Mouse (Mus musculus): Measurements from ENCODE around the gene Ddt.
"Not testable (repeated sequence)": the region's sequence is repeated elsewhere in the genome, so short reads cannot be mapped to it uniquely, and the experiment has no call there.

The Ddt gene

DNA sequence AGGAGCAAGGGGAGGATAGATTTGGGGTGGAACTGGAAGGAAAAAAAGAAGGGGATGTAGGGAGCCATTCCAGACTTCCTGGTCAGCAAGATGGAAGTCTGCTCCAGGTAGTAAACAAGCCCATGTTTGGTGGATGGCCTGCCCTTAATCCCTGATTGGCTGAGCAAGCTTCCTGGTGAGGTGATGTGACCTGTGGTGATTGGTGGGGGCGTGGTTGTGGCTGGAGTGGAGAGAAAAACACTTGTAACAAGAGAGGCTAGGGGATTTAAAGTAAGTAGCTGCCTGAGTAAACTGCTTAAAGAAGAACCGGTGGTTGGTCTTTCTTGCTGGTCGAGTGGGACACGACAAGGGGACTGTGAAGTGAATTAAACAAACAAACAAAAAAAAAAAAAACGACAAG lies 5.5 kb downstream of the Ddt start:
- DNase-seq, result not testable (repeated sequence)

DNA sequence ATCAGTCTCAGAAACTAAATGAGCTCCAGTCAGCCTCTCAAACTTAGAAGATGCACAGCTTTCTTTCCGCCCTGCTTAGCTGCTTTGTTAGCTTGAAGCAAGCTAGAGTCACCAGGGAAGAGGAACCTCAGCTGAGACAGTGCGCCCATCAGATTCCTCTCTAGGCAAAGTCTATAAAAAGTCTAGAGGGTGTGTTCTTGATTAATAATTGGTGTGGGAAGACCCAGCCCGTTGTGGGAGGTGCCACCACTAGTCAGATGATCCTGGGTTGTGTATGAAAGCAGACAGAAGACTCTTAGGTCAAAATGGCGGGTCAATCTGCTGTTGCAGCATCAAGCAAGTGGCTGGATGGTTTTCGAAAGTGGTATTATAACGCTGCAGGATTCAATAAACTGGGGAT lies 6.4 kb downstream of the Ddt start:
- peak; percentile 51 for DNase-seq

DNA sequence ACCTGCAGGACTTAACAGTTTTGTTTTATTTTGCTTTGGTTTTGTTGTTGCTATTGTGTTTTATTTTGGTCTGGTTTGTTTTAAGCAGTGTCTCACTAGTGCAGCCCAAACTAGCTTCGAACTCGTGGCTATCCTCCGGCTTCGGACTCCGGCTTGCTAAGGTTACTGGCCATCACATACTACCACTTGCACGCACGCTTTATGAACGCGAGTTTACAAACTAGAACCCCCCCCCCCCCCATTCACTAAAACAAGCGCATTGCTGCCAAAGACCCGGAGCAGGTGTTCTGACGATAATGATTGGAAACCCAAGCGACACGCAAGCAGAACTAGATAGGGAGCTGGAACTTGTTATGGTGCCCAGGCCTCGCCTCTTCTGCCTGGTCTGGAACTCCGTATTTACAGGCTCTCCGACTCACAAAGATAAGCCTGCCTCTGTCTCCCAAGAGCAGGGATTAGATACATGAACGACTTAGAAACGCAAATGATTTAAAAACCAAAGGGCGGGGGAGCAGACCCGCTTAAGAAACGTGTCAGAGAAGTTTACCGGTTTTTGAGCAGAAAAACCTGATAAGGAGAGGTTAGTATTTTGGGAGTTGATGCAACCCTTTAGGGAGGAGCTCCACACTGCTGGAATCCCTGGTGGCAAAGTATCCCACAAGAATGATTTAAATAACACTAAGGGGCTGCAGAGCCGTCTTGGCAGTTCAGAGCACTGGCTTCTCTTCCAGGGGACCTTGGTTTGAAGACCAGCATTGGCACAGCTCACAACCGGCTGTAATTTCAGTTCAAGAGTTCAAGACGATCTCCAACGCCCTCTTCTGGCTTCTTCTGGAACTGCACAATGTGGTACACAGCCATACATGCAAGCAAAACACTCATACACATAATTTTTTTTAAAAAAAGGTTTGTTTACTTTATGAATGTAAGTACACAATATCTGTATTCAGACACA lies 8.4 kb downstream of the Ddt start:
- peak; percentile 70 for DNase-seq

DNA sequence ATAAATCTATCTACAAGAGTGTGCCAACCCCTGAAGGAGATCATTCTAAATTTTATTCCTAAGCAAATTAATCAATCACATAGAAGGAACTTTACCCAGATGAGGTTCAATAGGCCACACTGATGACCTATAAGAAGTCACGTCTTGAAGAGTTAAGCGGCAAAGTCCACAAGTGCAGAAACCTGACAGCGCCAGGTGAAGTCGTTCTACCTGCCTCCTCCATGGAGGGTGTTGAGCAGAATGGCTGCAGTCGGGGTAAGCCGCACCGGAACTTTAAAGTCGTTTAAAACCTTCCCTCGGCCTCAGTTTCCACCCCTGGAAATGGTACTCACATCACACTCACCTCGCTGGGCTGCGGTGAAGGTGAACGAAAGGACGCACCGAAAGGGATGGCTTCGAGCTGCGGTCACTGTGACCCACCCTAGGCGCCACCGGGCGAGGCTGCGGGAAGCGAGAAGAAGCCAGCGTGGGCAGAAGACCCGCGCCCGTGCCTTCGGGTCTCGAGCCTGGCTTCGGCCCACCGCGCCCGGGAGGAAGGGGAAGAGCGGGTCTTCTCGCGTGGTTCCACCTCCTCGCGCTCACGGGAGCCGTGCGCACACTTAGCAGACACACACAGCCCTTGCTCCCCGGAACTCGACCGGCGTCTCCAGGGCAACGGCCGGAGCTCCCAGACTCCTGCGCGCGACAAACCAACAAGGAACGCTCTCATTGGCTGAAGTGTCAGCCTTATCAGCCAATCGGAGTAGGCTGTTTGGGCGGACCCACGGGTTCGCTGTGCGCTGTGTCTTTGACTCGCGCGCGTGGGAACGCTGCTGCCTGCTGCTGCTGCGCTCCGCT lies 9.3 kb downstream of the Ddt start, which contains the start of gene Cabin1:
Cabin1 (minus strand) TSS at position 660 of the 837 bp plus-strand sequence.
- peak; percentile 96 for DNase-seq

DNA sequence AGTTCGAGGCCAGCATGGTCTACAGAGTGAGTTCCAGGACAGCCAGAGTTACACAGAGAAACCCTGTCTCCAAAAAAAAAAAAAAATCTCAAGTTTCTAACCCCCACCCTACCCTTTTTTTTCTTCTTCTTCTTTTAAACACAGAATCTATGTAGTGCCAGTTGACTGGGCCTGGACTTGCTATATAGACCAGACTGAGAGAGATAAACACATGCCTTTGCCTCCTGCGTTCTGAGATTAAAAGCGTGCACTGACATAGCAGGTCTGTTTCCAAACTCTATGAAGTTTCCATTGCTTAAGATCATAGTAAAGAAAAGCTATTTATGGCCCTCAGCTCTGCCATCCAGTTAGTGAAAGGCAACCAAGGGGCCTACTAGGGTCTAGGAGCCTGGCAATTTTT lies 10.8 kb downstream of the Ddt start:
- no peak for DNase-seq

DNA sequence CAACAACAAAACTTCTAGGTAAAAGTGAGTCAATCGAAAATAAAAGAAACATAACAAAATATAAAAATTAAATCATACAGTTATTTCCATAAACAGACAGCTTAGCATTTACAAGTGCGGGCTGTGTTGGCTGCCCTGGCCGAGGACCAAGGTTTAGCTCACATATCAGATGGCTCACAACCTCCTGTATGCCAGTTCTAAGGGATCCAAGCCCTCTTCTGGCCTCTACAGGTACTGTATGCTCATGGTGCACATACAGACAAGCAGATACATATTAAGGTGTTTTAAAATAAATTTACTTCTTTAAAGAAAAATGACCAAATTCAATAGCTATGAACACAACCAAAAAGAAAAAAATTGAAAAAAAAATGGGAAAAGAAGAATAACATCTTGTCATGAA lies 12.9 kb downstream of the Ddt start:
- no peak for DNase-seq

DNA sequence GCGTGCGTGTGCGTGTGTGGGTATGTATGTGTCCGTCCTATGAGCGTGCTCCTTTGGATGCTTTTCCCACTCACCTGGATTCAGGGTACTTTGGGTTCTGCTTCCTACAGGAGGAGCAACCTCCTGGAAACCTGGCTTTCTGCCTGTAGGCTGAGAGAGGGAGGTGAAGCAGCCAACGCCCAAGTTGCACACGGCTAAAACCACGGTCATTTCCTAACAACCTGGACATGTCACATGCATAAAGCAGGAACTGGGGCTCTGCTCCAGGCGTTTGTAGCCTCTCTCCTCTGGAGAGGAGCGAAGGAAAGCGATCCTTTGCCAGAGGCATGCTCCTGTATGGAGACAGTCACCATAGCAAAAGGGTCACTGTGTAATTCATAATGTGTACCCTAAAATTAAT lies 16.5 kb downstream of the Ddt start:
- DNase-seq, result no peak

DNA sequence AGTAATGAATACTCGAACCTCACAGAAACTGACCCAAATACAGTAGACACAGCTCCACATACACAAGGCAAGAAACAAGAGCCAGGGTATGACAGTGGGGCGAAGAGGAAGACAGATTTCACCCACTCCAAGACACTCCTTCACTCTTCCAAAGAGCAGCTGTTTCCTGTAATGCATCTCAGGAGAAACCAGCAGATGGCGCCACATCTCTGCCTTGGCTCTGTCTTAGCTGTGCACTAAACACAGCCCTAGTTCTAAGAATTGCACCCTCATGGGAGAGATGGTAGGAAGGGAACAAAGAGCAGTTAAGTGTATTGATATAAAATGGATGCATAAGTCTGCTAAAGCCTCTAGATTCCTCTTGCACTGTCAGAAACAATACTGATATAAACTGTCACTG lies 29.2 kb downstream of the Ddt start:
- DNase-seq, result peak; percentile 85

DNA sequence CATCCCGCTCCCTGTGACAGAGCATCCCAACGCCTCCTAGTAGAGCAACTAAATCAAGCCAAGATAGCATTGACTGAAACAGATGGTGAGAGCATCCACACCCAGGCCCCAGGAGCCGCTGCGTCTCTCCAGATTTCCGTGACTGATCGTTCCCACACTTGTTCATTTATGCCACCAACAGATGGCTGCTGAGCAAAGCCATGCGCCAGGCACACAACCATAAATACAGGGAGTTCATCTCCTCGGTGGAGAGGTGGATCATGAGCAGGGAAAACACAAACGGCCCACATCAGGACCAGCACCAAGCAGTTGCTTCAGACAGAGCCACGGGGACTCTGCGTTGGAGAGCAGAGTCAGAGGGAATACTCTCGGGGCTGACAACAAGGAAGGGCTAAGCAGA lies 29.8 kb downstream of the Ddt start:
- DNase-seq, result no peak

DNA sequence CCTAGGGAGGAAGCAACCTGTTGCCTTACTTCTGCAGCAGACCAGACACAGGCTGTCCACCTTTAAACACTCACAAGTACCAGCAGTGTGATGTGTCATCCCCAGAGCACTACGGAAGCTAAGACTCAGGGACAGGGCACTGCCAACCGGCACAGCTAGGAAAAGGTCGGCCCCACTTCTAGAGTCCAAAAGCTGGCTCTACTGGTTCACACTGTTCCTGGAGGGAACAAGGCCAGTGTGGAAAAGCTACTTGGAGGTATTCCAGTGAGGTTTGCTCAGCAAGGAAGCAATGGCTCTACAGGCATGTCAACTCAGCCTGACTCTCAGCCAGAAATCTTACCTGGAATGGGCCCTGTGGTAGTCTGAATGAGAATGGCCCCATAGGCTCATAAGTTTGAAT lies 32.3 kb downstream of the Ddt start:
- DNase-seq, result no peak

DNA sequence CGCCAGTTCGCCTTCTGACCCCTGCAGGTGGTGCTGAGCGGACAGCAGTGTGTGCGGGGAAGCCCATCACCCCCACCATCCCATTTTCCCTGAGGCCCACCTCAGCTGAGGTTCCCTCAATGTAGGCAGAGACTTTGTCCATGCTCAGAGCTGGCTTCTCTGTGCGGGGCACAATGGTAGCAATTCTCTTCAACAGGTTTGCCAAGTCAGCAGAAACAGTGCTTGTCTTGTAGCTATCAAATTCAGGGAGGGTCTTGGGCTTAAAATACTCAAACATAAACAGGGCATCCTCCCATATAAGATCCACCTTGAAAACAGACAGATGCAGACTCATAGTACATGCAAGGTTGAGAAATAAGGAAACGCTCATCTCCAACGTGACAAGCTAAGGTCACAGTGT lies 47.8 kb downstream of the Ddt start:
- no peak for DNase-seq
